Mouse (Mus musculus) lung, embryonic 14.5 days (tissue): ENCODE results near the gene Heatr3. TPM values are rescaled to one million over a fixed set of nuclear protein-coding genes. Genes with fewer than 3 reads are reported as not detected.

Experiments
- ATAC-seq: fragments of 200-750 bp; cut with Nextera tagmentation; 2 replicates; pipeline ENCODE4 v1.8.0; 2017; ENCODE audit warnings: mild to moderate bottlenecking, moderate TSS enrichment, moderate library complexity; ENCODE audit not compliant: insufficient read depth
- DNase-seq: peaks from one replicate; pipeline ENCODE4 v3.0.0-alpha.2; 2015
- H3K27ac ChIP-seq: fragments of 300-500 bp; sonication (generic); 2 replicates; pipeline ENCODE4 v1.5.1; 2014; ENCODE audit warnings: low read depth, mild to moderate bottlenecking, moderate library complexity
- H3K27me3 ChIP-seq: fragments of 300-500 bp; sonication (generic); 2 replicates; pipeline ENCODE4 v1.6.1; 2014; ENCODE audit warnings: low read length, control low read depth; ENCODE audit not compliant: insufficient read depth
- H3K36me3 ChIP-seq: fragments of 300-500 bp; sonication (generic); 2 replicates; pipeline ENCODE4 v1.6.1; 2014; ENCODE audit warnings: control low read depth; ENCODE audit not compliant: insufficient read depth
- H3K4me1 ChIP-seq: fragments of 300-500 bp; sonication (generic); 2 replicates; pipeline ENCODE4 v1.6.1; 2014; ENCODE audit warnings: antibody characterized with exemption, control low read depth; ENCODE audit not compliant: insufficient read depth
- H3K4me2 ChIP-seq: fragments of 300-500 bp; sonication (generic); 2 replicates; pipeline ENCODE4 v1.6.1; 2014; ENCODE audit warnings: mild to moderate bottlenecking
- H3K4me3 ChIP-seq: fragments of 300-500 bp; sonication (generic); 2 replicates; pipeline ENCODE4 v1.5.1; 2014; ENCODE audit warnings: low read depth, low read length
- H3K9ac ChIP-seq: fragments of 300-500 bp; sonication (generic); 2 replicates; pipeline ENCODE4 v1.6.1; 2014
- H3K9me3 ChIP-seq: fragments of 300-500 bp; sonication (generic); 2 replicates; pipeline ENCODE4 v1.6.1; 2016; ENCODE audit warnings: low read depth, low read length, control low read depth
- CTCF ChIP-seq: IDR thresholded peaks from 2 replicates; pipeline ENCODE4 v1.5.1; 2016; ENCODE audit warnings: antibody characterized with exemption, low read depth
- WGBS: fragments of 180-500 bp; shearing (Covaris S2); extraction: QIAGEN DNeasy Blood & Tissue Kit; methylation state at CpG from one replicate; pipeline ENCODE4 v1.1.7; 2014; 5-methylcytosine and 5-hydroxymethylcytosine counted together
- polyA plus RNA-seq: library from polyadenylated mRNA; unstranded; fragments of >200 nt; fragmentation: Nextera tagmentation; extraction: Ambion mirVana; gene quantifications from 2 replicates; pipeline ENCODE4 v1.2.1, GENCODE M21; 2014

The Heatr3 gene
- polyA plus RNA-seq, result 58.2 and 59.2 TPM in 2 replicates

- Histone ChIP-seq H3K9ac (peak within 1 kb of the TSS; percentile 80), H3K4me1 (peaks cover 4% of the 10 kb centered on the region), H3K9me3 (no peaks in the 10 kb centered on the region), H3K4me3 (peak within 1 kb of the TSS; percentile 90), H3K36me3 (peaks cover 65% of the 10 kb centered on the region), H3K27me3 (no peaks in the 10 kb centered on the region), H3K4me2 (peak within 1 kb of the TSS; percentile 86), H3K27ac (peak within 1 kb of the TSS; percentile 92)
- ATAC-seq, result peak; percentile 98
- peak; percentile 98 for DNase-seq
- peak; percentile 27; the same call in 1 of the 2 replicates for TF ChIP-seq CTCF
- WGBS, result under 1% methylated on average over 79 of the region's 79 CpGs
Measured at GRCm38 (mm10) chr8:88137748-88138484, at the start of gene Heatr3. Heatr3 (plus strand) TSS chr8:88137855.

GRCm38 (mm10) chr8:88088006-88088405 lies 49.6 kb upstream of the Heatr3 start:
- TF ChIP-seq CTCF, result no peak

GRCm38 (mm10) chr8:88091661-88092060 lies 46.0 kb upstream of the Heatr3 start:
- H3K36me3 ChIP-seq, result no peaks in the 10 kb centered on the region
- no peaks in the 10 kb centered on the region for H3K4me1 ChIP-seq
- TF ChIP-seq CTCF, result no peak
- DNase-seq (no peak), ATAC-seq (no peak)
- H3K9ac ChIP-seq, result no peak overlapping the region
- no peaks in the 10 kb centered on the region for H3K27me3 ChIP-seq
- 76% methylated on average over 2 of the region's 2 CpGs for WGBS
- no peaks in the 10 kb centered on the region for H3K9me3 ChIP-seq
- H3K4me3 ChIP-seq, result no peak overlapping the region
- H3K27ac ChIP-seq, result no peak overlapping the region
- H3K4me2 ChIP-seq, result no peak overlapping the region

More at GRCm38 (mm10) chr8:88088006-88088405, 49.6 kb upstream of the Heatr3 start:
- ATAC-seq, result no peak
- H3K36me3 ChIP-seq, result no peaks in the 10 kb centered on the region
- no peaks in the 10 kb centered on the region for H3K4me1 ChIP-seq
- no peak overlapping the region for H3K27ac ChIP-seq
- no peaks in the 10 kb centered on the region for H3K9me3 ChIP-seq
- H3K27me3 ChIP-seq, result no peaks in the 10 kb centered on the region
- DNase-seq, result no peak
- no peak overlapping the region for H3K4me2 ChIP-seq
- no peak overlapping the region for H3K9ac ChIP-seq
- no peak overlapping the region for H3K4me3 ChIP-seq

GRCm38 (mm10) chr8:88093367-88093766 lies 44.3 kb upstream of the Heatr3 start:
- Histone ChIP-seq H3K27ac (no peak overlapping the region), H3K9me3 (no peaks in the 10 kb centered on the region), H3K36me3 (no peaks in the 10 kb centered on the region), H3K4me2 (no peak overlapping the region), H3K9ac (no peak overlapping the region), H3K4me3 (no peak overlapping the region), H3K27me3 (no peaks in the 10 kb centered on the region), H3K4me1 (no peaks in the 10 kb centered on the region)
- TF ChIP-seq CTCF, result no peak
- DNase-seq, result no peak
- no peak for ATAC-seq
- WGBS, result 50% methylated on average over 4 of the region's 4 CpGs

- WGBS, result 75% methylated on average over 4 of the region's 4 CpGs
- H3K4me3 ChIP-seq, result no peak overlapping the region
- no peak overlapping the region for H3K27ac ChIP-seq
- TF ChIP-seq CTCF, result no peak
- H3K9ac ChIP-seq, result no peak overlapping the region
- no peaks in the 10 kb centered on the region for H3K36me3 ChIP-seq
- no peaks in the 10 kb centered on the region for H3K4me1 ChIP-seq
- H3K27me3 ChIP-seq, result no peaks in the 10 kb centered on the region
- ATAC-seq (no peak), DNase-seq (no peak)
- no peak overlapping the region for H3K4me2 ChIP-seq
- no peaks in the 10 kb centered on the region for H3K9me3 ChIP-seq
Measured at GRCm38 (mm10) chr8:88098856-88099255, 38.8 kb upstream of the Heatr3 start.

GRCm38 (mm10) chr8:88099526-88099925 lies 38.1 kb upstream of the Heatr3 start:
- ATAC-seq (no peak), DNase-seq (peak; percentile 79)
- Histone ChIP-seq H3K4me3 (no peak overlapping the region), H3K9me3 (no peaks in the 10 kb centered on the region), H3K27me3 (no peaks in the 10 kb centered on the region), H3K27ac (no peak overlapping the region), H3K9ac (no peak overlapping the region), H3K36me3 (no peaks in the 10 kb centered on the region), H3K4me1 (no peaks in the 10 kb centered on the region), H3K4me2 (no peak overlapping the region)
- 0% methylated on average over 1 of the region's 1 CpGs for WGBS
- peak; percentile 82 for TF ChIP-seq CTCF

- Histone ChIP-seq H3K9me3 (no peaks in the 10 kb centered on the region), H3K4me3 (no peak overlapping the region), H3K27me3 (no peaks in the 10 kb centered on the region), H3K4me2 (no peak overlapping the region), H3K4me1 (no peaks in the 10 kb centered on the region), H3K36me3 (no peaks in the 10 kb centered on the region), H3K9ac (no peak overlapping the region), H3K27ac (no peak overlapping the region)
- DNase-seq, result peak; percentile 8
- no peak for ATAC-seq
- 0 out of 2 replicates have a peak, but pooled peaks have one; percentile 7 for TF ChIP-seq CTCF
- 89% methylated on average over 4 of the region's 4 CpGs for WGBS
Measured at GRCm38 (mm10) chr8:88109241-88109640, 28.4 kb upstream of the Heatr3 start.
